Mouse (Mus musculus) MEL (cell line): ENCODE data around the gene Slc25a42. TPM values are rescaled to one million over a fixed set of nuclear protein-coding genes. Genes with fewer than 3 reads are reported as not detected.

Experiments
- DNase-seq: peaks from one replicate; pipeline ENCODE4 v3.0.0; 2011; ENCODE audit warnings: low read depth, low spot score
- H3K27ac ChIP-seq: 2 replicates; pipeline ENCODE4 v1.5.1; 2012; ENCODE audit warnings: low read depth, mild to moderate bottlenecking, control low read depth, low read length, moderate library complexity; ENCODE audit not compliant: control insufficient read depth
- H3K27me3 ChIP-seq, 2 experiments: fragments of 150-350 bp in 1 of 2; sonication (generic) in 1 of 2; 2 replicates each; pipeline ENCODE4 v1.6.1; 2012; ENCODE audit warnings: low read length in 2 of 2, mild to moderate bottlenecking in 2 of 2, improper control_type of control experiment in 1 of 2, moderate library complexity in 1 of 2; ENCODE audit not compliant: insufficient read depth in 2 of 2, control insufficient read depth in 1 of 2
- H3K36me3 ChIP-seq, 2 experiments: 2 replicates each; pipeline ENCODE4 v1.6.1; 2012 to 2014; ENCODE audit warnings: low read length in 2 of 2, improper control_type of control experiment in 1 of 2, inconsistent platforms in 1 of 2, mild to moderate bottlenecking in 1 of 2; ENCODE audit not compliant: insufficient read depth in 2 of 2, control insufficient read depth in 1 of 2
- H3K4me1 ChIP-seq, 2 experiments: fragments of 150-350 bp in 1 of 2; sonication (generic) in 1 of 2; 2 replicates each; pipeline ENCODE4 v1.6.1; 2012; ENCODE audit warnings: low read length in 2 of 2, improper control_type of control experiment in 1 of 2, mild to moderate bottlenecking in 1 of 2; ENCODE audit not compliant: insufficient read depth in 2 of 2, control insufficient read depth in 1 of 2
- H3K4me3 ChIP-seq, 2 experiments: fragments of 150-350 bp in 1 of 2; sonication (generic) in 1 of 2; 2 replicates each; pipeline ENCODE4 v1.5.1; 2012; ENCODE audit warnings: low read depth in 2 of 2, low read length in 2 of 2, mild to moderate bottlenecking in 2 of 2, moderate library complexity in 2 of 2, control low read depth in 1 of 2, improper control_type of control experiment in 1 of 2; ENCODE audit not compliant: control insufficient read depth in 1 of 2, insufficient read depth in 1 of 2
- H3K79me2 ChIP-seq: 2 replicates; pipeline ENCODE4 v1.6.1; 2012; ENCODE audit warnings: mild to moderate bottlenecking, low read length, moderate library complexity; ENCODE audit not compliant: control insufficient read depth, poor library complexity, insufficient read depth
- H3K9ac ChIP-seq: 2 replicates; pipeline ENCODE4 v1.6.1; 2012; ENCODE audit warnings: low read depth, mild to moderate bottlenecking, control low read depth, low read length, moderate library complexity; ENCODE audit not compliant: control insufficient read depth, poor library complexity, severe bottlenecking
- H3K9me3 ChIP-seq: fragments of 150-350 bp; sonication (generic); replicated peaks from 2 replicates; pipeline ENCODE4 v1.6.1; 2012; ENCODE audit warnings: mild to moderate bottlenecking, low read length, improper control_type of control experiment, moderate library complexity; ENCODE audit not compliant: insufficient read depth
- CHD1 ChIP-seq: IDR thresholded peaks from 2 replicates; pipeline ENCODE4 v1.6.1; 2012; ENCODE audit warnings: low read depth, mild to moderate bottlenecking, inconsistent platforms, low read length, improper control_type of control experiment
- CHD2 ChIP-seq: IDR thresholded peaks from 2 replicates; pipeline ENCODE4 v1.6.1; 2011; ENCODE audit warnings: low read length, improper control_type of control experiment
- ELF1 ChIP-seq: IDR thresholded peaks from 2 replicates; pipeline ENCODE4 v1.6.1; 2014; ENCODE audit warnings: low read depth, mild to moderate bottlenecking, inconsistent platforms, low read length, improper control_type of control experiment, moderate library complexity
- EP300 ChIP-seq, 2 experiments: IDR thresholded peaks; 2 replicates each; pipeline ENCODE4 v1.6.1; 2011; ENCODE audit warnings: improper control_type of control experiment in 2 of 2, low read length in 2 of 2, low read depth in 1 of 2, mild to moderate bottlenecking in 1 of 2
- ETS1 ChIP-seq: IDR thresholded peaks from 2 replicates; pipeline ENCODE4 v1.6.1; 2012; ENCODE audit warnings: low read depth, mild to moderate bottlenecking, inconsistent platforms, low read length, improper control_type of control experiment, moderate library complexity
- GABPA ChIP-seq: IDR thresholded peaks from 2 replicates; pipeline ENCODE4 v1.6.1; 2012; ENCODE audit warnings: low read depth, mild to moderate bottlenecking, inconsistent platforms, low read length, improper control_type of control experiment, moderate library complexity
- HCFC1 ChIP-seq: IDR thresholded peaks from 2 replicates; pipeline ENCODE4 v1.6.1; 2012; ENCODE audit warnings: low read depth, mild to moderate bottlenecking, inconsistent platforms, low read length, improper control_type of control experiment, moderate library complexity
- KAT2A ChIP-seq: conservative IDR thresholded peaks from 2 replicates; pipeline ENCODE4 v1.6.1; 2012; ENCODE audit warnings: low read depth, low read length, improper control_type of control experiment, inconsistent platforms
- MAZ ChIP-seq: IDR thresholded peaks from 2 replicates; pipeline ENCODE4 v1.6.1; 2012; ENCODE audit warnings: low read depth, mild to moderate bottlenecking, inconsistent platforms, low read length, improper control_type of control experiment
- MXI1 ChIP-seq: IDR thresholded peaks from 2 replicates; pipeline ENCODE4 v1.6.1; 2011; ENCODE audit warnings: mild to moderate bottlenecking, low read depth, low read length, improper control_type of control experiment
- MYB ChIP-seq: IDR thresholded peaks from 2 replicates; pipeline ENCODE4 v1.6.1; 2011; ENCODE audit warnings: mild to moderate bottlenecking, low read depth, low read length, improper control_type of control experiment
- POLR2A ChIP-seq, 2 experiments: IDR thresholded peaks; 2 replicates each; pipeline ENCODE4 v1.6.1; 2011 to 2012; ENCODE audit warnings: low read length in 2 of 2, mild to moderate bottlenecking in 2 of 2, control low read depth in 1 of 2, improper control_type of control experiment in 1 of 2, low read depth in 1 of 2, moderate library complexity in 1 of 2; ENCODE audit not compliant: control insufficient read depth in 1 of 2, insufficient read depth in 1 of 2, poor library complexity in 1 of 2
- POLR2AphosphoS2 ChIP-seq: IDR thresholded peaks from 2 replicates; pipeline ENCODE4 v1.6.1; 2011; ENCODE audit warnings: low read length, improper control_type of control experiment
- POLR2AphosphoS5 ChIP-seq: IDR thresholded peaks from 2 replicates; pipeline ENCODE4 v1.6.1; 2012; ENCODE audit warnings: low read depth, borderline replicate concordance, mild to moderate bottlenecking, inconsistent platforms, low read length, moderate library complexity, mixed read lengths
- RCOR1 ChIP-seq: IDR thresholded peaks from 2 replicates; pipeline ENCODE4 v1.6.1; 2012; ENCODE audit warnings: low read depth, mild to moderate bottlenecking, inconsistent platforms, low read length, improper control_type of control experiment
- TAL1 ChIP-seq: IDR thresholded peaks from 2 replicates; pipeline ENCODE4 v1.6.1; 2012; ENCODE audit warnings: mild to moderate bottlenecking, inconsistent platforms, low read length, moderate library complexity, mixed read lengths
- TBP ChIP-seq: IDR thresholded peaks from 2 replicates; pipeline ENCODE4 v1.8.0; 2011; ENCODE audit warnings: low read depth, low read length, improper control_type of control experiment
- USF1 ChIP-seq: IDR thresholded peaks from 2 replicates; pipeline ENCODE4 v1.6.1; 2014; ENCODE audit warnings: low read depth, mild to moderate bottlenecking, inconsistent platforms, low read length, improper control_type of control experiment, moderate library complexity
- ZC3H11A ChIP-seq: IDR thresholded peaks from 2 replicates; pipeline ENCODE4 v1.6.1; 2012; ENCODE audit warnings: low read depth, mild to moderate bottlenecking, inconsistent platforms, low read length, improper control_type of control experiment
- ZMIZ1 ChIP-seq: IDR thresholded peaks from 2 replicates; pipeline ENCODE4 v1.6.1; 2012; ENCODE audit warnings: low read depth, mild to moderate bottlenecking, inconsistent platforms, low read length, improper control_type of control experiment, moderate library complexity
- ZNF384 ChIP-seq: IDR thresholded peaks from 2 replicates; pipeline ENCODE4 v1.6.1; 2012; ENCODE audit warnings: low read depth, mild to moderate bottlenecking, inconsistent platforms, low read length, improper control_type of control experiment
- polyA plus RNA-seq, 2 experiments: library from polyadenylated mRNA; stranded (reverse) in 1 of 2; unstranded in 1 of 2; fragments of >175 nt in 1 of 2; fragments of >200 nt in 1 of 2; gene quantifications; 2 replicates each; pipeline versions ENCODE4 v1.2.1 to v1.2.4; 2012; ENCODE audit warnings: low replicate concordance in 2 of 2, low read depth in 1 of 2; ENCODE audit not compliant: insufficient read length in 2 of 2, insufficient read depth in 1 of 2, missing spikeins in 1 of 2
- total RNA-seq: library from RNA; depleted of rRNA; stranded (reverse); fragments of 300-350 nt; gene quantifications from 2 replicates; pipeline ENCODE4 v1.2.3, GENCODE M21; 2012

The Slc25a42 gene
- total and polyA plus RNA-seq, 3 experiments: 5.2 to 12.1 TPM; not detected in 1

- Histone ChIP-seq H3K79me2 (no peaks in the 10 kb centered on the region), H3K4me1 (no peaks in the 10 kb centered on the region; a peak in 1 of 4 replicates), H3K27ac (no peak overlapping the region), H3K9ac (no peak overlapping the region), H3K27me3 (no peaks in the 10 kb centered on the region), H3K9me3 (no peaks in the 10 kb centered on the region), H3K4me3 (no peak overlapping the region), H3K36me3 (peaks cover 0 to 15% of the 10 kb centered on the region in 2 experiments; a peak in 2 of 4 replicates)
- no peak for TF ChIP-seq MAZ
- TF ChIP-seq MYB: no peak
- no peak for TF ChIP-seq POLR2A (IDR thresholded peaks at IDR 0.05; ENCODE audit: control insufficient read depth in 1 of 2, insufficient read depth in 1 of 2, low read depth in 1 of 2, low read length in 2 of 2, poor library complexity in 1 of 2)
- TF ChIP-seq ZC3H11A: no peak
- no peak for TF ChIP-seq TBP
- TF ChIP-seq KAT2A: no peak
- no peak for DNase-seq
Observed at GRCm38 (mm10) chr8:70258600-70258999, 46.5 kb upstream of the Slc25a42 start.

- DNase-seq: no peak
- Histone ChIP-seq H3K36me3 (peaks cover 0 to 19% of the 10 kb centered on the region in 2 experiments; a peak in 2 of 4 replicates), H3K9me3 (no peaks in the 10 kb centered on the region), H3K4me1 (no peaks in the 10 kb centered on the region; a peak in 1 of 4 replicates), H3K4me3 (no peak overlapping the region), H3K79me2 (no peaks in the 10 kb centered on the region), H3K27me3 (no peaks in the 10 kb centered on the region)
- TF ChIP-seq RCOR1: no peak
- TF ChIP-seq POLR2AphosphoS2: no peak
- no peak for TF ChIP-seq MYB
- TF ChIP-seq ZMIZ1: no peak
- TF ChIP-seq USF1: no peak
- no peak for TF ChIP-seq CHD1
- no peak for TF ChIP-seq CHD2
- no peak for TF ChIP-seq ELF1
- TF ChIP-seq ZNF384: no peak
- TF ChIP-seq GABPA: no peak
- TF ChIP-seq MXI1: no peak
- no peak for TF ChIP-seq ETS1
- TF ChIP-seq TAL1: no peak
- no peak for TF ChIP-seq EP300 (IDR thresholded peaks at IDR 0.05; ENCODE audit: low read depth in 1 of 2, low read length in 2 of 2)
- no peak for TF ChIP-seq HCFC1
- TF ChIP-seq POLR2AphosphoS5: no peak
- TF ChIP-seq, all 39 proteins: peak for 0
- no peak overlapping the region for H3K27ac ChIP-seq
- H3K9ac ChIP-seq: no peak overlapping the region
Observed at GRCm38 (mm10) chr8:70257456-70257855, 45.4 kb upstream of the Slc25a42 start.
